Mouse (Mus musculus): ENCODE measurements at regions not wholly inside any gene's neighbourhood (a gene's known extent, or its start where the extent isn't known, plus 50 kb on each side); places are given as distances from the start of the nearest gene placed in this dataset.

- TF ChIP-seq CTCF (conservative IDR thresholded peaks at IDR 0.05 in 1 of 2, IDR thresholded peaks at IDR 0.05 in 1 of 2; ENCODE audit: low read depth in 2 of 2, low read length in 2 of 2): no peak
- no peak for TF ChIP-seq USF1 (IDR thresholded peaks at IDR 0.05; ENCODE audit: low read depth, low read length)
- no peak for TF ChIP-seq EP300 (IDR thresholded peaks at IDR 0.05; ENCODE audit: low read length)
- TF ChIP-seq POLR2A (IDR thresholded peaks at IDR 0.05; ENCODE audit: low read depth, low read length): no peak
- TF ChIP-seq ZNF384 (IDR thresholded peaks at IDR 0.05; ENCODE audit: low read depth, low read length): no peak
- no peak for TF ChIP-seq ZKSCAN1 (IDR thresholded peaks at IDR 0.05; ENCODE audit: borderline replicate concordance, low read depth, low read length)
- no peak for TF ChIP-seq MAZ (IDR thresholded peaks at IDR 0.05; ENCODE audit: low read depth, low read length)
- no peak for TF ChIP-seq HCFC1 (IDR thresholded peaks at IDR 0.05; ENCODE audit: low read depth, low read length)
- no peak for TF ChIP-seq JUND (conservative IDR thresholded peaks at IDR 0.05; ENCODE audit: low read depth, low read length)
- TF ChIP-seq TCF12 (IDR thresholded peaks at IDR 0.05; ENCODE audit: low read depth, low read length): no peak
- TF ChIP-seq RAD21 (IDR thresholded peaks at IDR 0.05; ENCODE audit: low read depth, low read length): no peak
- no peak for TF ChIP-seq KAT2A (IDR thresholded peaks at IDR 0.05; ENCODE audit: insufficient replicate concordance, low read length)
- no peak for TF ChIP-seq MXI1 (IDR thresholded peaks at IDR 0.05; ENCODE audit: low read depth, low read length)
- TF ChIP-seq SMC3 (IDR thresholded peaks at IDR 0.05; ENCODE audit: low read depth, low read length): no peak
Observed at GRCm38 (mm10) chr1:72943082-72943481, 68.4 kb upstream of the Igfbp5 start.
